Mouse (Mus musculus): ENCODE measurements around the gene Polg2.

- no peak for TF ChIP-seq CTCF (IDR thresholded peaks at IDR 0.05; ENCODE audit: low read depth)
- no peak for TF ChIP-seq EP300 (IDR thresholded peaks at IDR 0.05; ENCODE audit: low read depth)
Observed at GRCm38 (mm10) chr11:106730714-106731113, 48.6 kb downstream of the Polg2 start.

All from liver, postnatal 0 days (tissue).